Mouse (Mus musculus): ENCODE measurements around the gene Dtl.

- TF ChIP-seq POLR2A (IDR thresholded peaks at IDR 0.05; ENCODE audit: insufficient read depth, low read length): no peak
- TF ChIP-seq CTCF (IDR thresholded peaks at IDR 0.05; ENCODE audit: low read depth, low read length): no peak
Observed at GRCm38 (mm10) chr1:191540300-191540699, 35.0 kb downstream of the Dtl start.
